Mouse (Mus musculus) skeletal muscle tissue, postnatal 0 days (tissue): ENCODE results near the gene Mief1. TPM values are rescaled to one million over a fixed set of nuclear protein-coding genes. Genes with fewer than 3 reads are reported as not detected.

ENCODE experiments used
- polyA plus RNA-seq: library from polyadenylated mRNA; unstranded; fragments of >200 nt; fragmentation: Nextera tagmentation; extraction: Ambion mirVana; gene quantifications from 2 replicates; pipeline ENCODE4 v1.2.1, GENCODE M21; 2015

Gene Mief1
- polyA plus RNA-seq: 16.4 and 16.9 TPM in 2 replicates

DNA sequence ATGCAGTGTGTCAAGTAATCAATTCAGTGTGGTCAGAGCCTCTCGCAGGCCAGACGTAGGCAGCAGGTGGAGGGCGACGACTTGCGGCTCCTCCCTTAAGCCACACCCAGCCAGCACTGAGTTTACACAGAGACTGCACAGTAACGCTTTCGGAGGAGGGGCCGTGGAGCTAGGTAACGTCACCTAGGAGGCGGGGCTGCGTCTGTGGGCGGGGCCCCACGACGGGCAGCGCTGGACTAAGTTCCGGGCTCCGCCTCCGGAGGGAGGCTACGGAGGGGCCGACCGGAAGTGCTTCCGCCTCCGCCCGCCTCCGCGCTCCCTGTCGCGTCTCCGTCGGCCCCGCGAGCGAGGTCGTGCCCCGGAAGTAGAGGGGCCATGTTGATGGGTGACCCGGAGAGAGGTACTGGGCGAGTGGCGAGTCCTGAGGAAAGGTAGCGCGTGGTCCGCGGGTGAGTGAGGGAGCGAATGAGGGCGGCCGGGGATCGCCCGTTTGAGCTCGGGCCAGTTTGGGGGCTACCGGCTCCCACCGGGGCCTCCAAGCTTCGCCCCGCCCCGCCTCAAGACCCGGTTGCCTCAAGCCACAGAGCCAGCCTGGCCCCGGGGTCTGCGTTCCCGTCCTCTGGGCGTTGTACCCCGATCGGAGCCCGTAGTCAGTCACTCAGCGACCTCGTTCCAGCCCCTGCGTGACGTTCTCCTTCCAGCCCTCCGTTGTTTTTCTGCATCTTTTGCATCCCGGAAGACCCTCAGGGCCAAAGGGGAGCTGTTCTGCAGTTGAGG, at the start of gene Mief1:
Gene Mief1 (plus strand): TSS at position 286 of the 777 bp plus-strand sequence.

DNA sequence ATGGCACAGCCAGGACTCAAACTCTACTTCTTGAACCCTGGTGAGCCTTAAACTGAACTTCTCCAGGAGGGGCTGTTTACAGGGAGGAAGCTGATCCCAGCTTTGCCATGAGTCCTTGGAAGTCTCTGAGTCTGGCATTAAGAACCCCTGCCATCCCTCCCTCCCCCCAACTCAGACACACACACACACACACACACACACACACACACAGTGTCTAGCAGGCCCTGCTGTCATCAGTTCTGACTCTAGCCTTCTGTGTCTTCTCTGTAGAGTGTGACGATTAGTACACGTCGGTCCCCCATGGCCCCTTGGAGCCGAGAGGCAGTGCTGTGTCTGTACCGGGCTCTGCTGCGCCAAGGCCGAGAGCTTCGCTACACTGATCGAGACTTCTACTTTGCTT, 1.7 kb downstream of the Mief1 start, which contains the start of gene AC140267.1:
Gene AC140267.1 (plus strand): TSS at position 301 of the 400 bp plus-strand sequence.

DNA sequence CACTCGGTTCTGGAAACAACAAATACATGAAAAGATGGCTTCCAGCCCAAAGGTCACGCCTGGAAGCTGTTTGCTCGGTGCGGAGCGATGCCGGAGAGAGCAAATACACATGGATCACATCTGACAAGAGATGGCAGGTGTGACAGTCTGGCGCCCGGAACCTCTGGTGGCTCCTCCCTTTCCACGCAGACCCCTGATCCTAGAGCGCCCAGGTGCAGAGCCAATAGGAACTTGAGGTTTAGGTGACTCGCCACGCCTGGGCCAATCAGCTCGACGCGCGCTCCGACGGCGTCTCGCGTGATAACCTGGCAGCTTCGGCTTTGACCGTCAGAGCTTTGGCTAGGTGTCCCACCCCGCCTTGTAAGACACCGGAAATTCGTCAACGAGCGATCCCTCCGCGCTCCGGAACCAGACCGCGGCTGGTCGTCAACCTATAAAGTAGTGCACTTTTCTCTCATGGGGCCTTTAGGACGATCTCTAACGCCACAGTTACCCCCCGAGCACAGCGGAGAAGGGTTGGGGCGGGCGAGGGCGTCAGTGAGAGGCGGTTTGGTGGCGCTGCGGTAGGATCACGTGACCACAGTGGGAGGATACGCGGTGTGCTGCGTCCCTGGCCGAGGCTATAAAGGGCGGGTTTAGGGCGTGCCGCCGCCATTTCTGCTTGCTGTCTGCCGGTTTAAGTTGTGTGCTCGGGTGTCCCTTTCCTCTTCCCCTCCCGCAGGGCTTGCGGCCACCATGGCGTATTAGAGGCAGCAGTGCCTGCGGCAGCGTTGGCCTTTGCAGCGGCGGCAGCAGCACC, 21.2 kb downstream of the Mief1 start, which contains the start of gene Atf4:
Gene Atf4 (plus strand): TSS at position 338 of the 799 bp plus-strand sequence.

DNA sequence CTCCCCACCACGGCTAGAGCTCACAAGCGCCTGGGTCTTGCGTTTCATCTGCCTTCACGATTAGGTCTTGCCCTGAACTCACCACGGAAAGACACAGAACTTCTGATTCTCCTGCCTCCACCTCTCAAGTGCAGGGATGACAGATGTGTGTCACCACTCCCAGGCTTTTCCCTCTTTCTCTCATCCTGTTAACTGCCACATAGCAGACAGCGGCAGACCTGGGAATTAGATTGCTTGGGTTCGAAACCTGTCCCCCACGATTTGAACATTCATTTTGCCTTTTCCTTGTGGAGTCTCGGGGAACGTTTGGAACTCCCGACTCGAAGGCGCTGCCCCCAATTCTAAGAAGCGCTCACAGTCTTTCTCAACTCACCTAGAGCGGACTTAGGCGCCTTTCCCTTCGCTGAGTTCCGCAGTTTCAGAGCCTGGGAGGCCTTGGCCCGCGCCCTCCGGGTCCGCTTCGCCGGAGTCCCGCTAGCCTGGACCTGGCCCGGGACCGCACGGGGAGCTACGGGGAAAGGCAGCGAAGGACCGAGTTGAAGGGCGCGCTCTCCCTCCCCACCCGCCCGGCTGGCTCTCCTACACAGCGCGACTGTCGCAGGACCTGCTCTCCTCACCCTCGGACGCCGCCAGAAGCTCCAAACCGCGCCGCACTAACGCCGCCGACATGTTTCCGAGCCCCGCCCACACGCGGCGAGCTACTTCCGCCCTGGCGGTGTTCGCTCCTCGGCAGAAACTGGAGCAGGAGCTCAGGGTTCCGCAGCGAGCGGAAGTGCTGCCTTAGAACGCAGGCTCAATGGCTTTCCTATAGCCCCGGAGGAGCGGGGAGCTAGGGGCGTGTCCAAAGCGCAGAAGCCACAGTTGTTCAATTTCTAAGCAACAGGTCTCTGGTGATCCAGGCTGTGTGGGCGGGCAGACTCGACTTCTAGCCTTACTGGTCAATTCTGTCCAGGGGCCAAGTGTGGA, 30.1 kb downstream of the Mief1 start, which contains the start of gene Rps19bp1:
Gene Rps19bp1 (minus strand): TSS at position 706 of the 966 bp plus-strand sequence.

DNA sequence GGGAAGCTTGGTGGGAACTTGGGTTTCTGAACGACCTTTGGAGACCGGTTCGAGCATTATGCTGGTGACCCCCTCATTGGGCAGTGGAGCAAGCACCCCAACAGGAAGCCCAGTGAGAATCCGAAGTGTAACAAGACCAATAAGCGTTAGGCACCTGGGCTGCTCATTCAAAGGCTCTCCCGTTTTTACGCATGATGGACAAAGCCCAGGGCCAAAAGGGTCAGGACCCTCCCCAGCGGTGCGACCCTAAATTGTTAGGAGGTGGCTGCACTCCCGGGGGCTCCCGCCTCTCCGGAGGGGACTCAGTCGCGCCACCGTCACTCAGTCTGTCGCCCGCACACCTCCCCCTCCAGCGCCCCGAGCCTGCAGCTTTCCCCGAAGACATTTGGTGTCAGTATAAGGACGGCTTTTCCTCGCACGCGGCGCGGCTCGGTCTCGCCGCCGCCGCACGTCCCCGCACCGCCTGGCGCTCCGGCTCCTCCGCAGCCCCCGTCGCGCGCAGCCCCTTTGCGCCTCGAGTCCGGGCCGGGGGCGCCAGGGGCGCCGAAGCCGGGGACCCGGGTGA, 53.1 kb downstream of the Mief1 start, which contains the start of gene Cacna1i:
Gene Cacna1i (plus strand): TSS at position 388 of the 565 bp plus-strand sequence.

Other genes starting within 250 kb of the Mief1 start
- gene Pdgfb, start 219.0 kb upstream of the Mief1 start, polyA plus RNA-seq: 5.7 and 6.3 TPM in 2 replicates
- gene Syngr1, start 142.7 kb upstream of the Mief1 start, polyA plus RNA-seq: 11.7 and 12.5 TPM in 2 replicates
- gene Rpl3, start 142.2 kb upstream of the Mief1 start, polyA plus RNA-seq: 456 and 470 TPM in 2 replicates
- 15.7 and 16.6 TPM in 2 replicates for gene Tab1, start 100.9 kb upstream of the Mief1 start, polyA plus RNA-seq
- gene Mgat3, start 60.3 kb upstream of the Mief1 start, polyA plus RNA-seq: 0.37 and 0.54 TPM in 2 replicates
- gene AC140267.1, start 1.8 kb downstream of the Mief1 start, polyA plus RNA-seq: not detected in 2 replicates
- gene Atf4, start 21.2 kb downstream of the Mief1 start, polyA plus RNA-seq: 80.7 and 91.4 TPM in 2 replicates
- 36.2 and 38.9 TPM in 2 replicates for gene Rps19bp1, start 30.3 kb downstream of the Mief1 start, polyA plus RNA-seq
- 0.01 TPM in 1 of 2 replicates, not detected in the other for gene Cacna1i, start 53.2 kb downstream of the Mief1 start, polyA plus RNA-seq